Mouse (Mus musculus) forebrain, postnatal 0 days (tissue): ENCODE data around the gene Tox4. TPM values are rescaled to one million over a fixed set of nuclear protein-coding genes. Genes with fewer than 3 reads are reported as not detected.
A peak's percentile ranks its signal among the peaks of the same experiment; 100 is the strongest.

Experiments
- ATAC-seq: fragments of 200-750 bp; cut with Nextera tagmentation; 2 replicates; pipeline ENCODE4 v1.8.0; 2017; ENCODE audit warnings: mild to moderate bottlenecking, moderate library complexity
- DNase-seq: peaks from one replicate; pipeline ENCODE4 v3.0.0-alpha.2; 2015
- H3K27ac ChIP-seq: fragments of 300-500 bp; sonication (generic); 2 replicates; pipeline ENCODE4 v1.5.1; 2014; ENCODE audit warnings: low read depth, mild to moderate bottlenecking, antibody characterized with exemption, low read length, moderate library complexity, mixed read lengths
- H3K27me3 ChIP-seq: fragments of 300-500 bp; sonication (generic); 2 replicates; pipeline ENCODE4 v1.6.1; 2014; ENCODE audit warnings: mild to moderate bottlenecking, low read length, mixed read lengths; ENCODE audit not compliant: insufficient read depth
- H3K36me3 ChIP-seq: fragments of 300-500 bp; sonication (generic); 2 replicates; pipeline ENCODE4 v1.6.1; 2014; ENCODE audit warnings: mild to moderate bottlenecking, moderate library complexity; ENCODE audit not compliant: insufficient read depth
- H3K4me1 ChIP-seq: fragments of 300-500 bp; sonication (generic); 2 replicates; pipeline ENCODE4 v1.6.1; 2014; ENCODE audit warnings: antibody characterized with exemption; ENCODE audit not compliant: insufficient read depth
- H3K4me2 ChIP-seq: fragments of 300-500 bp; sonication (generic); 2 replicates; pipeline ENCODE4 v1.6.1; 2014; ENCODE audit warnings: low read depth, mild to moderate bottlenecking, moderate library complexity
- H3K4me3 ChIP-seq: fragments of 300-500 bp; sonication (generic); 2 replicates; pipeline ENCODE4 v1.5.1; 2014; ENCODE audit warnings: low read depth, low read length, mixed read lengths
- H3K9ac ChIP-seq: fragments of 300-500 bp; sonication (generic); 2 replicates; pipeline ENCODE4 v1.6.1; 2014; ENCODE audit warnings: mild to moderate bottlenecking
- H3K9me3 ChIP-seq: fragments of 300-500 bp; sonication (generic); 2 replicates; pipeline ENCODE4 v1.6.1; 2016; ENCODE audit warnings: low read length
- CTCF ChIP-seq: sonication (generic); IDR thresholded peaks from 2 replicates; pipeline ENCODE4 v1.5.1; 2016; ENCODE audit warnings: antibody characterized with exemption, control low read depth, low read depth
- WGBS: fragments of 180-500 bp; shearing (Covaris S2); extraction: QIAGEN DNeasy Blood & Tissue Kit; methylation state at CpG from one replicate; pipeline ENCODE4 v1.1.7; 2014; 5-methylcytosine and 5-hydroxymethylcytosine counted together
- polyA plus RNA-seq: library from polyadenylated mRNA; unstranded; fragments of >200 nt; fragmentation: Nextera tagmentation; extraction: Ambion mirVana; gene quantifications from 2 replicates; pipeline ENCODE4 v1.2.1, GENCODE M21; 2015
- total RNA-seq: library from RNA; depleted of rRNA; stranded (reverse); fragments of >200 nt; gene quantifications from 2 replicates; pipeline ENCODE4 v1.2.3, GENCODE M21; 2014; rRNA removed

The Tox4 gene
- total and polyA plus RNA-seq, 2 experiments from 2014 or later = 48.7 to 56.6 TPM

DNA sequence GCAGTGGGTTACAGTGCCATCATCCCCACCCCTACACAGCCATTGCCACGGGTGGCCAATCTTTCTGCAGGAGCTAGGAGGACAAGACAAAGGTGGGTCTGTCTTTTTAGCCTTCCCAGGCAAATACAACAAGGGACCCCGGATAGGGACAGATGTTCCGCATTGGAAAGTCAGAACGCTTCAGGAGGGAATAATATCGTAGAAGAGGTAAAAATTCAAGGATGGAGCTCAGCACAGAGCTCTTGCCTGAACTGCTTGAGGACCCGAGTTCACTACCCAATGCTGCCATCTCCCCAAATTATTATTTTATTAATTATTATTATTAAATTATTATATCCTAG is 60.5 kb downstream of the Tox4 start:
- no peak for ATAC-seq
- no peaks in the 10 kb centered on the region for H3K27me3 ChIP-seq
- no peak for DNase-seq
- H3K9me3 ChIP-seq = no peaks in the 10 kb centered on the region
- H3K4me1 ChIP-seq = no peaks in the 10 kb centered on the region
- peak overlapping the region; percentile 33 for H3K4me3 ChIP-seq
- 71% methylated on average over 6 of the region's 6 CpGs for WGBS
- peak overlapping the region; percentile 54 for H3K9ac ChIP-seq
- peak overlapping the region; percentile 54; the same call in 1 of the 2 replicates for H3K27ac ChIP-seq
- TF ChIP-seq CTCF = no peak
- no peaks in the 10 kb centered on the region for H3K36me3 ChIP-seq
- H3K4me2 ChIP-seq = peak overlapping the region; percentile 55

Other genes with a start within 250 kb of the Tox4 start
- gene Olfr221, start 236.7 kb upstream of the Tox4 start, total RNA-seq = not detected in 2 replicates
- not detected in 2 replicates for gene Olfr221, start 236.7 kb upstream of the Tox4 start, polyA plus RNA-seq
- 96.3 and 105 TPM in 2 replicates for gene Hnrnpc, start 175.1 kb upstream of the Tox4 start, total RNA-seq
- gene Hnrnpc, start 175.1 kb upstream of the Tox4 start, polyA plus RNA-seq = 323 and 368 TPM in 2 replicates
- 1.6 and 3.2 TPM in 2 replicates for gene Rpgrip1, start 168.4 kb upstream of the Tox4 start, total RNA-seq
- 50.1 and 50.6 TPM in 2 replicates for gene Rpgrip1, start 168.4 kb upstream of the Tox4 start, polyA plus RNA-seq
- gene Supt16, start 81.7 kb upstream of the Tox4 start, total RNA-seq = 41.9 and 56.9 TPM in 2 replicates
- gene Supt16, start 81.7 kb upstream of the Tox4 start, polyA plus RNA-seq = 31.0 and 39.1 TPM in 2 replicates
- gene Chd8, start 21.4 kb upstream of the Tox4 start, total RNA-seq = 88.3 and 93.8 TPM in 2 replicates
- gene Chd8, start 21.4 kb upstream of the Tox4 start, polyA plus RNA-seq = 19.2 and 26.7 TPM in 2 replicates
- 43.3 and 55.0 TPM in 2 replicates for gene Rab2b, start 399 bp downstream of the Tox4 start, total RNA-seq
- gene Rab2b, start 399 bp downstream of the Tox4 start, polyA plus RNA-seq = 36.5 and 46.2 TPM in 2 replicates
- gene Mettl3, start 26.0 kb downstream of the Tox4 start, total RNA-seq = 22.7 and 25.6 TPM in 2 replicates
- gene Mettl3, start 26.0 kb downstream of the Tox4 start, polyA plus RNA-seq = 16.9 and 24.0 TPM in 2 replicates
- 51.2 and 71.7 TPM in 2 replicates for gene Sall2, start 49.6 kb downstream of the Tox4 start, total RNA-seq
- gene Sall2, start 49.6 kb downstream of the Tox4 start, polyA plus RNA-seq = 23.0 and 29.2 TPM in 2 replicates
- not detected in 2 replicates for gene Olfr1513, start 77.3 kb downstream of the Tox4 start, total RNA-seq
- not detected in 2 replicates for gene Olfr1513, start 77.3 kb downstream of the Tox4 start, polyA plus RNA-seq
- gene Olfr1512, start 100.0 kb downstream of the Tox4 start, total RNA-seq = not detected in 2 replicates
- not detected in 2 replicates for gene Olfr1512, start 100.0 kb downstream of the Tox4 start, polyA plus RNA-seq
- not detected in 2 replicates for gene Olfr1511, start 118.2 kb downstream of the Tox4 start, total RNA-seq
- not detected in 2 replicates for gene Olfr1511, start 118.2 kb downstream of the Tox4 start, polyA plus RNA-seq
- not detected in 2 replicates for gene Olfr1510, start 135.2 kb downstream of the Tox4 start, total RNA-seq
- not detected in 2 replicates for gene Olfr1510, start 135.2 kb downstream of the Tox4 start, polyA plus RNA-seq
- gene Olfr1509, start 163.8 kb downstream of the Tox4 start, total RNA-seq = not detected in 2 replicates
- not detected in 2 replicates for gene Olfr1509, start 163.8 kb downstream of the Tox4 start, polyA plus RNA-seq
- not detected in 2 replicates for gene Olfr1508, start 188.3 kb downstream of the Tox4 start, total RNA-seq
- gene Olfr1508, start 188.3 kb downstream of the Tox4 start, polyA plus RNA-seq = not detected in 2 replicates
- gene Olfr1507, start 216.6 kb downstream of the Tox4 start, total RNA-seq = not detected in 2 replicates
- gene Olfr1507, start 216.6 kb downstream of the Tox4 start, polyA plus RNA-seq = not detected in 2 replicates